Mouse (Mus musculus): ENCODE data around the gene Fam83d. TPM values are rescaled to one million over a fixed set of nuclear protein-coding genes. Genes with fewer than 3 reads are reported as not detected.

The Fam83d gene
- total RNA-seq, 2 experiments from 2014 or later, result 1.0 to 1.3 TPM

DNA sequence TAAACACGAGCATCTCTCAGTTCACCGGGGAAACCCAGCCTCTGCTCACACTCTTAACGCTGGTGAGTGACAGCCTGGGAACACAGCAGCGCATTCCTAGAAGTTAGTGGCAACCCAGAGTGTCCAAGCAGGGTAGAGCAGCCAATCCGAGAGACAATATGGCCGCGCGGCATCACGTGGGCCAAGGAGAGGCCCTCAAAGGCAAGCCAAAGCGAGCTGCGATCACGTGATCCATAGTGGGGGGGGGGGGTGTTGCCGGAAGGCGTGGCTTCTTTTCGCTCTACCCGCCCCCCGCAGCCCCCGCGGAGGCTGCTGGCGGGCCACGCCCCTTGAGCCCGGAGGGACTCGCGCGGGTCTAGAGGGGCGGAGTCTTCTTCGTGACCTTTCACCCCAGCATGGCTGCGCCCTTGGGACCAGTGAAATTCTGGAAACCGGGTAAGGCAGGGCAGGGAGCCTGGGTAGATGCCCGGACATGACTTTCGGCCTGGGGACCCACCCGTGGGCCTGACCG is 26.7 kb downstream of the Fam83d start, which contains the start of gene Dhx35:
Dhx35 (plus strand) TSS at position 314 of the 511 bp plus-strand sequence.
- intact Hi-C loops (cut with DNase I), result no loop called here
- peak; percentile 95 to 98 for DNase-seq (ENCODE audit: low spot score in 2 of 2)

GRCm38 (mm10) chr2:158795043-158795442 is 27.1 kb downstream of the Fam83d start:
- intact Hi-C loops (cut with DNase I), result no loop called here
- no peak for DNase-seq (ENCODE audit: low spot score in 2 of 2)

- intact Hi-C loops (cut with DNase I), result no loop called here
Observed at GRCm38 (mm10) chr2:158795875-158796274, 28.0 kb downstream of the Fam83d start.

GRCm38 (mm10) chr2:158799328-158799727 is 31.4 kb downstream of the Fam83d start:
- intact Hi-C loops (cut with DNase I), result no loop called here
- DNase-seq (ENCODE audit: low spot score in 2 of 2), result peak; percentile 29 to 39

More at GRCm38 (mm10) chr2:158795875-158796274, 28.0 kb downstream of the Fam83d start:
- no peak for DNase-seq (ENCODE audit: low spot score in 2 of 2)

DNA sequence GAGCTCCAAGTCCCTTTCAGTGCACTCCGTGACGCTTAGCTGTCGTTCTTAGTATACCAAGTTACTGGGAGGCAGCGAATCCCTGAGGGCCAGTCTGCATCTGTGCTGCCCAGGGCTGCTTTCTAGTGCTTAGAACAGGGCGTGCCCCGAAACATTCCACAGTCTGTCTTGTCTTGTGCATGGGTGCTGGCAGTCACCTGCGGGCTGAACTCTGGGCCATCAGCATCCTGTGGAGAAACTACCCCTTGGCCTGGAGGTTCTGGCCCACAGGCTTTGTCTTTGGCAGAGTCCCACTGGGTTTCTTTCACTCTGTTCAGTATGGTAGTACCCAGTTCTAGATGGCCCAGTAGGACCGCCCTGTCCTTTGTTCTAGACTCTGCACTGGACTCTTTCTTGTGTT is 32.9 kb downstream of the Fam83d start:
- intact Hi-C loops (cut with DNase I), result no loop called here
- no peak for DNase-seq (ENCODE audit: low spot score in 2 of 2)

DNA sequence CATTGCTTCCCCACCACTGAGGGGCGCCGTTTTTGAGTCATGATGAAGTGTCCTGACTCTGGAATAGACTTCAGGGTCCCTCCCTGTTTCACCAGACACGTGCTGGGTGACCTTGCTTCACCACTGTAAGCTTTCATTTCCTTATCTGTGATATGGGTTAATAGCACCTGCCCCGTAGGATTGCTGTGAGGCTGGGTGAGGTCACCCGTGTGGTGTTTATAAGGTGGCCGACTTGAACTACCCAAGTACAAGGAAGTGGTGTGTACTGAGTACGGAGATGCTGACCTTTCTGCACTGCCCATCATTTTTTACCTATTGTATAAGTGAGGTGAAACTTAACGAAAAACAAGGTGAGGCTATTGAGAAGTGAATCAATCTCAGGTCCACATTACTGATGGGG is 35.7 kb downstream of the Fam83d start:
- DNase-seq (ENCODE audit: low spot score in 2 of 2), result no peak
- intact Hi-C loops (cut with DNase I), result no loop called here

DNA sequence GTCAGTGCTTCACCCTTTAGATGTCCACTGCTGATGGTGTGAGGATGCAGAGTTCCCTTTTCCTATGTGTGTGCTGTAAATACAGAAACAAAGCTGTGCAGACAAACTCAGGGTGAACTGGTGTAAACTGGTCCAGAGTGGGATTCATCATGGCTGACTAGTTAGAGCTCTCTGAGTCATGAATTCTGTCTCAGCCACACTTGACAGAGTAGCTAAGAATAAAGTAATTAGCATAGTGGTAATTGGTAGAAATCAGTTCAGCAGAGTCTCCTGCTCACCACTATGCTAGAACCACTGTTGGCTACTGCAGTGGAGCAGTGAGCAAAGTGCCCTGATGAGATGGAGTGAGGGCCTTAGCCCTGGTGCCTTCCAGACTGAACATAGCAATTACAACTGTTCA is 47.8 kb downstream of the Fam83d start:
- no peak for DNase-seq (ENCODE audit: low spot score in 2 of 2)
- intact Hi-C loops (cut with DNase I), result no loop called here

DNA sequence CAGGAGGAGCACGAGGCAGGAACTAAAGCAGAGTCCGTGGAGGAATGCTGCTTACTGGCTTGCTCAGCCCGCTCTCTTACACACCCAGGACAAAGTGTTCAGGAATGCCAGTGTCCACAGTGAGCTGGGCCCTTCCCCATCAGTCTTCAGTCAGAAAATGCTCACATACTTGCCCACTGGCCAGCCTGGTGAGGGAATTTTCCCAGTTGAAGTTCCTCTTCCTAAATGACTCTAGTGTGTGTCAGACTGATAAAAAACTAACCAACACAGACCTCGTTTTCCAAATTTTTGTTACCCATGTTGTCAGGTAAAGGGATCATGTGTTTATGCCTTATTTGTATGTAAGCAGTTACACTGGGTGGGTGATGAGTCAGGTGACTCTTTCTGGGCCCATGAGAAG is 48.3 kb downstream of the Fam83d start:
- intact Hi-C loops (cut with DNase I), result no loop called here
- DNase-seq (ENCODE audit: low spot score in 2 of 2), result no peak

GRCm38 (mm10) chr2:158817708-158818107 is 49.8 kb downstream of the Fam83d start:
- intact Hi-C loops (cut with DNase I), result no loop called here
- no peak for DNase-seq (ENCODE audit: low spot score in 2 of 2)

DNA sequence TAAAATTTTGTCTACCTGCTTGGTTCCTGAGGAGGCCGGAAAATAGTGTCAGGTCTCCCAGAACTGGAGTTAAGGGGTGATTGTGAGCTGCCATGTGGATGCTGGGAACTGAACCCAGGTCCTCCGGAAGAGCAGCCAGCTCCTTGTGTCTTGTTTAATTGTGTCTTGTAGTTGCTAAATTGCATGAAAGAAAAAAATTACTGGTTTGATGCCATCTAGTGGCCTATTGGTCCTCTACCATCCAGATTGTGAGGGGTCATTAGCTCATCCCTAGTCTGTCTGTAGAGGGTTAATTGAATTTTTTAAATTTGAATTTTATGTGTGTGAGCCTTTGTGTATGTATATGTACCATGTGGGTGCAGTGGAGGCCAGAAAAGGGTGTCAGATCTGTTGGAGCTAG is 60.2 kb downstream of the Fam83d start:
- intact Hi-C loops (cut with DNase I), result no loop called here
- no peak for DNase-seq (ENCODE audit: low spot score in 2 of 2)

DNA sequence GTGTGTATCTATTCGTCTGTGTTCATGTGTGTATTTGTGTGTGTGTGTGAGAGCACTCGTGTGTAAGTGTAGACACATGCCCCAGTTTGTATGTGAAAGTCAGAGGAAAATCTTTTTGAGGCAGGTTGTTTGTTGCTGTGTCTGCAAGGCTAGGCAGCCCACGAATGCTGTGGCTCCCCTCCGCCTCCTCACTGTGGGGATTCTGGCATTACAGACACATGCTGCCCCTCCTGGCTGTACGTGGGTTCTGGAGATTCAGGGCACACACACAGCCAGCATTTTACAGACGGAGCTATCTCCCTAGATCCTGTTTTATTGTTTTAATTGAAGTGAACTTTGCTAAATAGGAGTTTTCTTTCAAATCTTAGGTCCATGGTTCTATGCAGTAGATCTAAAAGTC is 61.9 kb downstream of the Fam83d start:
- no peak for DNase-seq (ENCODE audit: low spot score in 2 of 2)
- intact Hi-C loops (cut with DNase I), result no loop called here

GRCm38 (mm10) chr2:158833221-158833620 is 65.3 kb downstream of the Fam83d start:
- intact Hi-C loops (cut with DNase I), result no loop called here
- DNase-seq (ENCODE audit: low spot score in 2 of 2), result peak in 1 of 2 experiments; percentile 65

DNA sequence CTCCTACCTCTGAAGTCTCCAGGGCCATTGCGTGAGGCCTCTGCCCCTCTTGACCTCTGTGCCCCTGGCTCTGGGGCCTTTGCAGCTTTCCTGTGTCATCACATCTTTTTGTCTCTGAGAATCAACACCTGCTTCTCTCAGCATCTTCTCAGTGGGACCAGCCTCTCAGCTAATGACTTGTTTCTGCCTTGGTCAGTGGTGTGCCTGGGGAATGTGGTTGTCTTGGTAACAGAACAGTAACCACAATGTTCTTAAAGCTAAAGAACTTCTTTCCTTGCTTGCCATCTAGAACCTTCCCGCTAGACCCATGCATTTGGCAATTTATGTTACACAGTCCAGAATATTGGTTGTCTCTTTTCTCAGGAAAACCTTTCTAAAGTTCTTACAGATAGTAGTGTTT is 65.8 kb downstream of the Fam83d start:
- DNase-seq (ENCODE audit: low spot score in 2 of 2), result no peak
- intact Hi-C loops (cut with DNase I), result no loop called here

Small RNAs within 50 kb of the gene (microRNA-seq; reads per million reads assigned to microRNA genes)
- gene Gm26141, result 0 reads per million in 2 experiments

Other genes starting within 250 kb of the Fam83d start
- 10 to 100 TPM; 89.6 to 100.0 TPM for gene Slc32a1, start 157.3 kb upstream of the Fam83d start, total RNA-seq (2021)
- gene Actr5, start 143.2 kb upstream of the Fam83d start, total RNA-seq (2021), result 10 to 100 TPM in 1 of 2 experiments, 1 to 10 TPM in 1; 9.1 to 10.1 TPM
- gene Ppp1r16b, start 102.7 kb upstream of the Fam83d start, total RNA-seq (2021), result 10 to 100 TPM; 74.2 to 76.5 TPM
- gene Dhx35, start 26.7 kb downstream of the Fam83d start, total RNA-seq (2021), result 10 to 100 TPM; 14.1 to 17.4 TPM